ENCODE assay signal across 7 mouse cellular contexts in the genomic region with DNA sequence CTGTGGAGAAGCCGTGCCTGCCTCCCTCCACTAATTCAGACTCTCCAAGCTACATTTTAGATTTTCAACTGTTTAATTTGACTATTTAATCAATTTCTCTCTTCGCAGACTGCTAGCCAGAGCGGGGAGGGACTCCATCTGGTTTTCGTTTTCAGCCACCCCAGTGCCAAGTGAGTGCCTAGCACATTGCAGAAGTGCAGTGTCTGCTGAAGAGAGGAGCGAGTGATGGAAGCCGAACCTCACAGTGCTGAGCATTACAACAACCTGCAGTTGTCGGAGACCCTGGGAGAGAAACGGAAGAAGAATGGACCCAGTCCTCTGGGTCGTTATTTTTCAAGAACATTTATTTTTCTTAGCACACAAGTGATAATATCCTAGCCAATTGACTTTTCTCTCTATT. TPM values are rescaled to one million over a fixed set of nuclear protein-coding genes. Genes with fewer than 3 reads are reported as not detected.
A peak's percentile ranks its signal among the peaks of the same experiment; 100 is the strongest.
DNase-seq lines count a peak whose midpoint lies in the region; ATAC-seq lines count a peak whose summit lies in the region.

No protein-coding gene starts in this region.

- peak overlapping the region; percentile 21; the same call in 1 of the 2 replicates for H3K4me3 ChIP-seq in embryonic facial prominence, embryonic 10.5 days
- H3K4me3 ChIP-seq in forebrain, embryonic 16.5 days (replicated peaks; ENCODE audit: low read length), result no peak overlapping the region
- H3K4me3 ChIP-seq in intestine, embryonic 15.5 days (replicated peaks), result no peak overlapping the region
- H3K4me3 ChIP-seq in lung, embryonic 15.5 days, result no peak overlapping the region

- H3K4me2 ChIP-seq in forebrain, embryonic 16.5 days (ENCODE audit: low read length), result peak overlapping the region; percentile 20
- H3K4me2 ChIP-seq in intestine, embryonic 15.5 days (replicated peaks), result peak overlapping the region; percentile 20; the same call in 1 of the 2 replicates
- peak overlapping the region; percentile 21 for H3K4me2 ChIP-seq in lung, embryonic 15.5 days

- peak; percentile 94 for ATAC-seq in forebrain, embryonic 16.5 days
- no peak for ATAC-seq in intestine, embryonic 15.5 days
- ATAC-seq in lung, embryonic 15.5 days (ENCODE audit: borderline replicate concordance, extremely low read depth, low FRiP score, low TSS enrichment), result peak; percentile 94

- no peak overlapping the region for H3K27ac ChIP-seq in embryonic facial prominence, embryonic 10.5 days (replicated peaks)
- no peak overlapping the region for H3K27ac ChIP-seq in forebrain, embryonic 16.5 days (ENCODE audit: low read length)
- no peak overlapping the region for H3K27ac ChIP-seq in intestine, embryonic 15.5 days
- no peak overlapping the region for H3K27ac ChIP-seq in lung, embryonic 15.5 days

- no peaks in the 10 kb centered on the region for H3K36me3 ChIP-seq in embryonic facial prominence, embryonic 10.5 days (replicated peaks)
- H3K36me3 ChIP-seq in forebrain, embryonic 16.5 days (ENCODE audit: control insufficient read depth, insufficient read depth), result no peaks in the 10 kb centered on the region
- H3K36me3 ChIP-seq in intestine, embryonic 15.5 days, result no peaks in the 10 kb centered on the region
- no peaks in the 10 kb centered on the region for H3K36me3 ChIP-seq in lung, embryonic 15.5 days

- H3K27me3 ChIP-seq in embryonic facial prominence, embryonic 10.5 days (replicated peaks; ENCODE audit: low read depth, poor library complexity, severe bottlenecking), result no peaks in the 10 kb centered on the region
- no peaks in the 10 kb centered on the region for H3K27me3 ChIP-seq in forebrain, embryonic 16.5 days (replicated peaks; ENCODE audit: control insufficient read depth, insufficient read depth, low read length)
- no peaks in the 10 kb centered on the region for H3K27me3 ChIP-seq in intestine, embryonic 15.5 days (replicated peaks)
- H3K27me3 ChIP-seq in lung, embryonic 15.5 days, result no peaks in the 10 kb centered on the region

- H3K9me3 ChIP-seq in embryonic facial prominence, embryonic 10.5 days, result no peaks in the 10 kb centered on the region
- no peaks in the 10 kb centered on the region for H3K9me3 ChIP-seq in forebrain, embryonic 16.5 days (ENCODE audit: control insufficient read depth, low read length)
- H3K9me3 ChIP-seq in intestine, embryonic 15.5 days, result no peaks in the 10 kb centered on the region
- H3K9me3 ChIP-seq in lung, embryonic 15.5 days, result no peaks in the 10 kb centered on the region

- WGBS in embryonic facial prominence, embryonic 10.5 days, result 27% methylated on average over 9 of the region's 9 CpGs
- 44% methylated on average over 9 of the region's 9 CpGs for WGBS in forebrain, embryonic 16.5 days
- WGBS in intestine, embryonic 15.5 days, result 39% methylated on average over 9 of the region's 9 CpGs
- WGBS in lung, embryonic 15.5 days, result 25% methylated on average over 9 of the region's 9 CpGs

- H3K9ac ChIP-seq in forebrain, embryonic 16.5 days (replicated peaks; ENCODE audit: low read depth, low read length), result no peak overlapping the region
- no peak overlapping the region for H3K9ac ChIP-seq in intestine, embryonic 15.5 days
- H3K9ac ChIP-seq in lung, embryonic 15.5 days, result no peak overlapping the region

- H3K4me1 ChIP-seq in embryonic facial prominence, embryonic 10.5 days, result peaks cover 31% of the 10 kb centered on the region
- H3K4me1 ChIP-seq in forebrain, embryonic 16.5 days (replicated peaks; ENCODE audit: control insufficient read depth, insufficient read depth, low read length), result peaks cover 8% of the 10 kb centered on the region
- H3K4me1 ChIP-seq in intestine, embryonic 15.5 days (replicated peaks), result no peaks in the 10 kb centered on the region
- H3K4me1 ChIP-seq in lung, embryonic 15.5 days, result peaks cover 17% of the 10 kb centered on the region

- DNase-seq in embryonic facial prominence, embryonic 10.5 days (ENCODE audit: low spot score), result peak; percentile 56
- no peak for DNase-seq in spleen, postnatal 4 days (ENCODE audit: low spot score in 2 of 2)
- DNase-seq in adrenal gland, postnatal 25 days, result no peak
- DNase-seq in thymus, postnatal 14 days, result no peak

RNA-seq across cellular contexts. Expression of a gene that starts 59.6 kb away (rescaled TPM):
- 15.3 and 19.0 TPM in 2 replicates for polyA plus RNA-seq in embryonic facial prominence, embryonic 10.5 days (2016; fragmentation: Nextera tagmentation; extraction: Ambion mirVana)
- polyA plus RNA-seq in forebrain, embryonic 16.5 days (2015; fragmentation: Nextera tagmentation; extraction: Ambion mirVana), result 0.81 and 1.3 TPM in 2 replicates
- 3.4 and 4.3 TPM in 2 replicates for polyA plus RNA-seq in intestine, embryonic 15.5 days (2015; fragmentation: Nextera tagmentation; extraction: Ambion mirVana)
- polyA plus RNA-seq in lung, embryonic 15.5 days (2015; fragmentation: Nextera tagmentation; extraction: Ambion mirVana), result 9.3 and 13.0 TPM in 2 replicates
- 1.8 and 2.6 TPM in 2 replicates for total RNA-seq in adrenal gland, postnatal 25 days (2021)
